Mouse (Mus musculus): ENCODE measurements around the gene Olfr1164. TPM values are rescaled to one million over a fixed set of nuclear protein-coding genes. Genes with fewer than 3 reads are reported as not detected.

Olfr1164 gene
- total RNA-seq (2021), result not detected

DNA sequence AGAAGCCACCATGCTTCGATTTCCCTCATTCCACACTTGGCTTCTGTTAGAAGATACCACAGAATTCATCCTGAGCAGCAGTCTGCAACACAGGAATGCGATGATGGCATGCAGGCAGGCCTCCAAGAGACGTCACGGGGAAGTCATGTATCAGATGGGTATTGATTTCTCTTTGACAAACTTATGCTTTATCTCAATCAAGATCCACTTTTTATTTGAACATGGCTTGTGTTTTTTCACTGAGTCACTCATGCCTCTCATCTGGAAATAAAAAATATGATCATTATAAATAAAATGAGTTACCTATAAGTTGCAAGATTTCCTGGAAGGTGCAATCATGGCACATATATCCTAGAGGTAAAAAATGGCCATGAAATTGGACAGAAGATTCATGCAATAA, at the start of gene Olfr1164:
TSS of gene Olfr1164 (minus strand) at position 101 of the 400 bp plus-strand sequence.
- DNase-seq, result no peak
- intact Hi-C loops (cut with DNase I), result no loop called here

DNA sequence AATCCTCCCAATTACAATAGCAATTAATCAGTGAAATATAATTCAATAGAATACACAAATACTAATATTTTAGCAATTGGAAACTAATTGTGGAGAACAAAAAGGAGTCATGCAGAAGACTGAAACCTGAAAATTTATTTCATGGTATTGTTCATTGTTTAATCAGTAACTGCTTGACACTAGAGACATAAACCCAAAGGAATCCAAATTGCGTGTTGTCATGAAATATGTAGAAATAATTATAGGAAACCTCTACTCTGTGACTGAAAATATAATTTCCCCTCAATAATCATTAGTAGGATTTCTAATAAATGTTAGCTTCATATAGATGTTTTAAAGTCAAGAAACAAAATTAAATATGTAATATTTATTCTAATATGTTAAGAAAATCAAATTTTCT, 34.4 kb upstream of the Olfr1164 start, which contains the start of gene Olfr1166:
TSS of gene Olfr1166 (minus strand) at position 101 of the 400 bp plus-strand sequence.
- intact Hi-C loops (cut with DNase I), result no loop called here
- no peak for DNase-seq

DNA sequence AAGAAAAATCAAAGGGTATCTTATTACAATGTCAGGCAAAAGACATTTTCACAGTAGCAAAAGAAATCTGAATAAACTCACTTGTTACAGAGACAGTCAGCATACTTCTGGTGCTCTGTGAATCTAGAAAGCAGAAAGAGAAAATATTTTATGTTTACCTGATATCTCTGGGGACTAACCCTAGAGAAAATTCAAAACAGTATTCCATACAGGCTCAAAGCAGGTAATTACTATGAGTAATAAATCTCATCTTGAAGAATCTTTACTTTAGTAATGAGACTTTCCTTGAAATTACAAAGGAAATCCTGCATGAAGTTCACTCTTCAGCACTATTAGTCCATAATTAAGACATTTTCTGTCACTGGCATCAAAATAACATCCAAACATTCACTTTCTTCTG, 22.0 kb downstream of the Olfr1164 start, which contains the start of gene Olfr1163:
TSS of gene Olfr1163 (minus strand) at position 101 of the 400 bp plus-strand sequence.
- intact Hi-C loops (cut with DNase I), result no loop called here
- DNase-seq, result no peak

DNA sequence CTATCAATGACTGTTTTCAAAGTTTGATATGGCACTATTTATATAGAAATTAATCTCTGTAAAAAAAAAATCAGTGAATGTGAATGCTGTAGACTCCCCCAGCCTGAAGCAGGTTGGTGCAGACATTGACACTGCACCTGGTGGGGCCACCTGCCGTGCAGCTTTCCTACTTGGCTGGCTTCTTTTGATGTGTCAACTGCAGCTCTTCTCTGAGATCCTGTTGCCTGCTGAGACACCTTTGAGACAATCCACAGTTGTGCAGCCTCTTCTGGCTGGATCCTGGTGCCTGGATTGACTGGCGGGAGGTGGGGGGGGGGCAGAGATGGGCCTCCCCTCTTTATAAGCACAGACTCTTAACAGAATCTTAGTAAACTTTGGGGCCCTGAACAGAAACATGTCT, 30.2 kb downstream of the Olfr1164 start:
- DNase-seq, result no peak
- intact Hi-C loops (cut with DNase I), result no loop called here

DNA sequence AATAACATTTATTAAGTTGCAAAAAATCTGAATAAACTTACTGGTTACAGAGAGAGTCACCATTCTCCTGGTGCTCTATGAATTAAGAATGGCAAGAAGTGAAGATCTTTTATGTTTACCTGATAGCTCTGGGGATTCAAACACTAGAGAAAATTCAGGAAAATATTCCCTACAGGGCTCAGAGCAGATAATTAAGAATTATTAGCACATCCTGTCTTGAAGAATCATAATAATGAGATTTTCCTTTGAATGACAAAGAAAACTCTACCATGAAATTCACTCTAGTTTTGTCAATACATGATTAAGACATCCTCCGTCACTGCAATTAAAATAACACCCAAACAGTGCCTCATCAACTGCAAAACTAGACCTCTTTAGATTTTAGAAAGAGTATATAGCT, 42.7 kb downstream of the Olfr1164 start, which contains the start of gene Olfr1162:
TSS of gene Olfr1162 (minus strand) at position 101 of the 400 bp plus-strand sequence.
- DNase-seq, result no peak
- intact Hi-C loops (cut with DNase I), result no loop called here

Other genes starting within 250 kb of the Olfr1164 start
- not detected for gene Olfr1150-ps1, start 250.0 kb downstream of the Olfr1164 start, total RNA-seq (2021)
- not detected for gene Olfr1151, start 238.1 kb downstream of the Olfr1164 start, total RNA-seq (2021)
- not detected for gene Olfr1152, start 227.5 kb downstream of the Olfr1164 start, total RNA-seq (2021)
- gene Olfr1153, start 199.0 kb downstream of the Olfr1164 start, total RNA-seq (2021), result not detected
- not detected for gene Olfr1154, start 188.8 kb downstream of the Olfr1164 start, total RNA-seq (2021)
- not detected for gene Olfr1155, start 148.8 kb downstream of the Olfr1164 start, total RNA-seq (2021)
- not detected for gene Olfr1156, start 140.9 kb downstream of the Olfr1164 start, total RNA-seq (2021)
- not detected for gene Olfr1157, start 125.7 kb downstream of the Olfr1164 start, total RNA-seq (2021)
- not detected for gene Olfr74, start 119.3 kb downstream of the Olfr1164 start, total RNA-seq (2021)
- not detected for gene Olfr1158, start 103.9 kb downstream of the Olfr1164 start, total RNA-seq (2021)
- gene Olfr1160, start 85.7 kb downstream of the Olfr1164 start, total RNA-seq (2021), result not detected
- not detected for gene Olfr1161, start 71.2 kb downstream of the Olfr1164 start, total RNA-seq (2021)
- gene Olfr73, start 56.3 kb downstream of the Olfr1164 start, total RNA-seq (2021), result not detected
- not detected for gene Olfr1162, start 42.8 kb downstream of the Olfr1164 start, total RNA-seq (2021)
- gene Olfr1163, start 22.1 kb downstream of the Olfr1164 start, total RNA-seq (2021), result not detected
- not detected for gene Olfr1166, start 34.3 kb upstream of the Olfr1164 start, total RNA-seq (2021)
- not detected for gene Olfr1167, start 61.2 kb upstream of the Olfr1164 start, total RNA-seq (2021)
- gene Olfr1168, start 87.9 kb upstream of the Olfr1164 start, total RNA-seq (2021), result not detected
- not detected for gene Olfr1170, start 134.4 kb upstream of the Olfr1164 start, total RNA-seq (2021)
- gene Olfr1173, start 185.9 kb upstream of the Olfr1164 start, total RNA-seq (2021), result under 1 TPM in 1 of 2 experiments, not detected in 1; 0.05 TPM
- gene Olfr1174-ps, start 221.2 kb upstream of the Olfr1164 start, total RNA-seq (2021), result not detected
- not detected for gene Olfr1175-ps, start 233.2 kb upstream of the Olfr1164 start, total RNA-seq (2021)
- not detected for gene Olfr1176, start 242.8 kb upstream of the Olfr1164 start, total RNA-seq (2021)